Mouse (Mus musculus) heart, embryonic 12.5 days (tissue): Measurements from ENCODE around the gene Proca1. TPM values are rescaled to one million over a fixed set of nuclear protein-coding genes. Genes with fewer than 3 reads are reported as not detected.

Experiments used
- ATAC-seq: fragments of 200-750 bp; cut with Nextera tagmentation; 2 replicates; pipeline ENCODE4 v1.8.0; 2017; ENCODE audit warnings: moderate TSS enrichment, moderate library complexity; ENCODE audit not compliant: insufficient number of reproducible peaks, low FRiP score
- H3K27ac ChIP-seq: fragments of 300-500 bp; sonication (generic); 2 replicates; pipeline ENCODE4 v1.5.1; 2016; ENCODE audit warnings: mild to moderate bottlenecking, moderate library complexity; ENCODE audit not compliant: poor library complexity, severe bottlenecking
- H3K27me3 ChIP-seq: fragments of 300-500 bp; sonication (generic); replicated peaks from 2 replicates; pipeline ENCODE4 v1.6.1; 2016; ENCODE audit warnings: mild to moderate bottlenecking, moderate library complexity
- H3K36me3 ChIP-seq: fragments of 300-500 bp; sonication (generic); 2 replicates; pipeline ENCODE4 v1.6.1; 2016; ENCODE audit warnings: mild to moderate bottlenecking, moderate library complexity
- H3K4me1 ChIP-seq: fragments of 300-500 bp; sonication (generic); replicated peaks from 2 replicates; pipeline ENCODE4 v1.6.1; 2016; ENCODE audit warnings: mild to moderate bottlenecking
- H3K4me2 ChIP-seq: fragments of 300-500 bp; sonication (generic); 2 replicates; pipeline ENCODE4 v1.6.1; 2016; ENCODE audit warnings: mild to moderate bottlenecking, moderate library complexity
- H3K4me3 ChIP-seq: fragments of 300-500 bp; sonication (generic); 2 replicates; pipeline ENCODE4 v1.5.1; 2016; ENCODE audit warnings: mild to moderate bottlenecking
- H3K9ac ChIP-seq: fragments of 300-500 bp; sonication (generic); 2 replicates; pipeline ENCODE4 v1.6.1; 2016; ENCODE audit warnings: mild to moderate bottlenecking, moderate library complexity
- H3K9me3 ChIP-seq: fragments of 300-500 bp; sonication (generic); replicated peaks from 2 replicates; pipeline ENCODE4 v1.6.1; 2016; ENCODE audit warnings: mild to moderate bottlenecking, moderate library complexity
- WGBS: fragments of 180-500 bp; shearing (Covaris S2); methylation state at CpG from one replicate; pipeline ENCODE4 v1.1.7; 2016; 5-methylcytosine and 5-hydroxymethylcytosine counted together
- polyA plus RNA-seq: library from polyadenylated mRNA; unstranded; fragments of >200 nt; fragmentation: Nextera tagmentation; extraction: Ambion mirVana; gene quantifications from 2 replicates; pipeline ENCODE4 v1.2.1, GENCODE M21; 2016

The Proca1 gene
- polyA plus RNA-seq, 1 experiment from 2014 or later: 3.1 TPM

- Histone ChIP-seq H3K4me2 (no peak overlapping the region), H3K4me1 (peaks cover 36% of the 10 kb centered on the region), H3K4me3 (0 out of 2 replicates have a peak overlapping the region, but pooled peaks have one; percentile 3), H3K36me3 (peaks cover 76% of the 10 kb centered on the region), H3K9me3 (no peaks in the 10 kb centered on the region), H3K9ac (no peak overlapping the region; the same call in 1 of the 2 replicates), H3K27ac (no peak overlapping the region), H3K27me3 (no peaks in the 10 kb centered on the region)
- WGBS: 82% methylated on average over 7 of the region's 7 CpGs
- no peak for ATAC-seq
These were observed 33.6 kb upstream of the Proca1 start for GRCm38 (mm10) chr11:78159557-78159956.

DNA sequence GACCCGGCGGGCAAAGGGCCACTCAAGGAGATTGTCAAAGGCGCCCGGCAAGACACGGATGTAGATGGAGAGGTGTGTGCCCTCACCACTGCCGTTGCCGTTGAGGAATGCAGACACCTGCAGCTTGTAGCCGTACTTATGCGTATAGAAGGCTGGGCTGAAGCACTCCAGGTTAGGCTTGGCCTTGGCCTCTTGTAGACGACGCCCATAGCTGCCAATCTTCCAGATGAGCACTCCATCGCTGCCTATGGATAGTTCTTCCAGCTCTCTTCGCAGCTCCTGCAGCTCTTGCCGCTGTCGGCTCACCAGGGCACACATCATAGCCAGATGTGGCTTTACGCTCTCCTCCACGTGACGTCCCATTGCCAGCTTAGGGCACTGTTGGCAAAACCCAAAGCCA, 33.0 kb upstream of the Proca1 start:
- Histone ChIP-seq H3K4me1 (peaks cover 36% of the 10 kb centered on the region), H3K27me3 (no peaks in the 10 kb centered on the region), H3K4me2 (no peak overlapping the region), H3K9ac (no peak overlapping the region), H3K36me3 (peaks cover 70% of the 10 kb centered on the region), H3K27ac (no peak overlapping the region), H3K4me3 (no peak overlapping the region), H3K9me3 (no peaks in the 10 kb centered on the region)
- 87% methylated on average over 18 of the region's 18 CpGs for WGBS
- no peak for ATAC-seq

- Histone ChIP-seq H3K27ac (no peak overlapping the region), H3K9ac (no peak overlapping the region), H3K4me3 (no peak overlapping the region), H3K9me3 (no peaks in the 10 kb centered on the region), H3K36me3 (peaks cover 65% of the 10 kb centered on the region), H3K4me1 (peaks cover 36% of the 10 kb centered on the region), H3K4me2 (no peak overlapping the region), H3K27me3 (no peaks in the 10 kb centered on the region)
- 85% methylated on average over 3 of the region's 3 CpGs for WGBS
- no peak for ATAC-seq
These were observed 32.5 kb upstream of the Proca1 start for GRCm38 (mm10) chr11:78160675-78161074.

DNA sequence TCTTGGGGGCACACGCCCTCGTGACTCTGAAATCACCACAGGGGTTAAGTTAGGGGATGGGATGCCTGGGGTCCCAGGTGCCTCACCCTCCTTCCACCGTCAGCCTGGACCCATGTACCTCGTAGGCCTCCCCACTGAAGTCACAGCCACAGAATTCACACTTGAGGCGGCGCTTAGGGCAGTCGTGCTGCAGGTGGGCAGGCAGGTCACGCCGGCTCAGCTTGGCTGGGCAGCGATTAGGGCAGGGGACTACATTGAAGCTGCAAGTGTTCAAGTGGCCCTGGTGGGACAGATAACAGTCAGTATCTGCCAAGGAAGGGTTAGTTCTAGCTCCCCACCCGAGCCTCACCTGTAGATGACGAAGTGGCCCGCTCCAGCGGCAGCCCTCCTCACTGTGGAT, 32.0 kb upstream of the Proca1 start:
- peaks cover 60% of the 10 kb centered on the region for H3K36me3 ChIP-seq
- H3K27me3 ChIP-seq: no peaks in the 10 kb centered on the region
- H3K4me1 ChIP-seq: peaks cover 41% of the 10 kb centered on the region
- no peak for ATAC-seq
- H3K4me3 ChIP-seq: no peak overlapping the region
- H3K27ac ChIP-seq: no peak overlapping the region
- H3K9ac ChIP-seq: no peak overlapping the region
- WGBS: 90% methylated on average over 14 of the region's 14 CpGs
- no peak overlapping the region for H3K4me2 ChIP-seq
- H3K9me3 ChIP-seq: no peaks in the 10 kb centered on the region

DNA sequence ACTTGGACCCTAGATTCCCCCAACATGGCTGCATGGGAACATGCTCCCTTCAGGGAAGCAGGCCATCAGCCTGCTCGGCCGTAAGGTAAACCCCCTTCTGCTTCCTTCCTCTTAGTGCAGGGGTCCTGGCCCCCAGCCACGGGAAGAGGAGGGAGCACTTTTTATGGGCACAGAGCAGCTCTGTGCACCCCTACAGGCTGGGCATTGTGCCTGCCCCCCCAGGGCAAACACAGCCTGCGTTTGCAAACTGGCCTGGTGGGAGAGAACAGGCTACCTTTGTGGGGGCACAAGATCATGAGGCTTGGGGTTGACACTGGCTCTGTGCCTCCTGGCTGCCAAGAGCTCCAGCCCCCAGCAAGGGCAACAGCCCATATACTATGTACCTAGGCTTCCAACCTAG, 31.2 kb upstream of the Proca1 start:
- Histone ChIP-seq H3K9ac (0 out of 2 replicates have a peak overlapping the region, but pooled peaks have one; percentile 91), H3K4me1 (peaks cover 42% of the 10 kb centered on the region)
- ATAC-seq: no peak

GRCm38 (mm10) chr11:78162504-78162903, 30.7 kb upstream of the Proca1 start:
- no peaks in the 10 kb centered on the region for H3K27me3 ChIP-seq
- peaks cover 42% of the 10 kb centered on the region for H3K4me1 ChIP-seq
- H3K9me3 ChIP-seq: no peaks in the 10 kb centered on the region
- H3K36me3 ChIP-seq: peaks cover 52% of the 10 kb centered on the region
- H3K9ac ChIP-seq: 0 out of 2 replicates have a peak overlapping the region, but pooled peaks have one; percentile 91
- peak overlapping the region; percentile 81 for H3K4me2 ChIP-seq
- H3K27ac ChIP-seq: peak overlapping the region; percentile 93; the same call in 1 of the 2 replicates
- H3K4me3 ChIP-seq: peak overlapping the region; percentile 71; the same call in 1 of the 2 replicates
- no peak for ATAC-seq
- 69% methylated on average over 6 of the region's 6 CpGs for WGBS

More for the DNA sequence above, 31.2 kb upstream of the Proca1 start:
- Histone ChIP-seq H3K27ac (peak overlapping the region; percentile 19; the same call in 1 of the 2 replicates), H3K36me3 (peaks cover 55% of the 10 kb centered on the region), H3K4me3 (0 out of 2 replicates have a peak overlapping the region, but pooled peaks have one; percentile 3), H3K4me2 (peak overlapping the region; percentile 81), H3K9me3 (no peaks in the 10 kb centered on the region), H3K27me3 (no peaks in the 10 kb centered on the region)
- WGBS: 78% methylated on average over 4 of the region's 4 CpGs

GRCm38 (mm10) chr11:78163045-78163444, 30.1 kb upstream of the Proca1 start:
- H3K4me1 ChIP-seq: peaks cover 42% of the 10 kb centered on the region
- ATAC-seq: no peak
- H3K27me3 ChIP-seq: no peaks in the 10 kb centered on the region
- WGBS: 73% methylated on average over 2 of the region's 2 CpGs
- peak overlapping the region; percentile 81 for H3K4me2 ChIP-seq
- peak overlapping the region; percentile 71 for H3K4me3 ChIP-seq
- H3K9ac ChIP-seq: peak overlapping the region; percentile 91
- peaks cover 47% of the 10 kb centered on the region for H3K36me3 ChIP-seq
- H3K27ac ChIP-seq: peak overlapping the region; percentile 93
- no peaks in the 10 kb centered on the region for H3K9me3 ChIP-seq

- Histone ChIP-seq H3K9ac (peak overlapping the region; percentile 91), H3K27ac (peak overlapping the region; percentile 93), H3K9me3 (no peaks in the 10 kb centered on the region), H3K4me1 (peaks cover 40% of the 10 kb centered on the region), H3K36me3 (peaks cover 38% of the 10 kb centered on the region), H3K4me3 (peak overlapping the region; percentile 71), H3K4me2 (peak overlapping the region; percentile 81), H3K27me3 (no peaks in the 10 kb centered on the region)
- peak; percentile 68 for ATAC-seq
- under 1% methylated on average over 22 of the region's 22 CpGs for WGBS
These were observed 29.2 kb upstream of the Proca1 start for GRCm38 (mm10) chr11:78163681-78164603.

DNA sequence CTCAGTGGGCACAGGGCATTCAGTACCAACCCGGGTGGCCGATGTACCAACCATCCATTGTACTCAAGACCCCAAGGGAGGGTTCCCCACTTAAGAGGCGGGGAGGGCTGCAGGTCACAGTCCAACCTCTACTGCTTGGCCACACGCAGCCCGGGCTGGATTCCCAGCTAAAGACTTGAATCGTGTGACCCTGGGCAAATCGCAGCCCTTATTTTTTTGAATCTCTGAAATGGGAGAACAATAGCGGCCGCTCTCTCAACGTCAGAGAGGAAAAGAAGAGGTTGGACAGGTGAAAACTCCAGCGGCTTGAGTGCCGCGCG, 28.6 kb upstream of the Proca1 start:
- peaks cover 37% of the 10 kb centered on the region for H3K4me1 ChIP-seq
- WGBS: 2% methylated on average over 14 of the region's 14 CpGs

DNA sequence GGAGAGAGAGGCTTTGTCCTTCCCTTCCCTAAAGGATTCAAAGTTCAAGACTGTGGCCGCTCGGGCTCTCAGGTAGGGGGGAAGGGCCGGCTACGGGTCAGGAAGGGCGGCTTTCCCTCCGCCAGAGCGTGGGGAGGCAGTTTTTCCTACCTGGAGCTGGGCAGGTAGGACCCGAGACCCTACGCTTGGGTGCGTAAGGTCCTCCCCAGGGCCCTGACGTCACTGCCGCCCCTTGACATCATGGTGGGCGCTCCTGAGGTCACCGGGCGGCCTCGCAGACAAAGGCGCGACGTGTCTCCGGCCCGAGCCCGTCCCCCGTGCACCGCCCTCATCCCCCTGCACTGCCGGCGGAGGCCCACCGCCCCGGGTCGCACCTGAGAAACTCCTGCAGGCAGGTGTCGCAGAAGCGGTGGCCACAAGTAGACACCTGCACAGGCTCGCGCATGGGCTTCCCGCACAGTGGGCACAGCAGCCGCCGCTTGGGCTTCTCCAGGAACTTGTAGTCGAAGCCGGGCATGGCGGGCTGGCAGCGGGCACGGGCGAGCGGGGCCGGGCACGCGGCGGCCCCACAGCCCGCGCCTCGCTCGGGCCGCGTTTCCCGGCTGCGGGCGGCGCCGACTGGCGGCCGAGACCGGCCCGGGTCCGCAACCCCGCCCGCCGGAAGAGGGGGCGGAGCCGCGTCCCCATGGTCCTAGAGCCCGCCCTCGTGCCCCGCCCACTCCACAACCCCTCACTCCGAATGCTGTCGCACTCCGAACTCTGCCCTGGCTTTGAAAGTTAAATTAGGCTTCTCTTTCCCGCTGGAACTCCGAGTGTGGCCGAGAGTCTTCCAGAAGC, 28.1 kb upstream of the Proca1 start, which contains the start of gene Traf4:
Traf4 (minus strand) TSS at position 666 of the 837 bp plus-strand sequence.
- H3K27ac ChIP-seq: peak within 1 kb of the TSS; percentile 93
- H3K27me3 ChIP-seq: no peaks in the 10 kb centered on the region
- peak within 1 kb of the TSS; percentile 91 for H3K9ac ChIP-seq
- H3K9me3 ChIP-seq: no peaks in the 10 kb centered on the region
- under 1% methylated on average over 77 of the region's 78 CpGs for WGBS
- peak within 1 kb of the TSS; percentile 81 for H3K4me2 ChIP-seq
- H3K36me3 ChIP-seq: peaks cover 26% of the 10 kb centered on the region
- peak; percentile 90 for ATAC-seq
- peaks cover 36% of the 10 kb centered on the region for H3K4me1 ChIP-seq
- peak within 1 kb of the TSS; percentile 71 for H3K4me3 ChIP-seq

More for the DNA sequence above, 28.6 kb upstream of the Proca1 start:
- no peaks in the 10 kb centered on the region for H3K9me3 ChIP-seq
- peak overlapping the region; percentile 91 for H3K9ac ChIP-seq
- peak overlapping the region; percentile 81 for H3K4me2 ChIP-seq
- peaks cover 32% of the 10 kb centered on the region for H3K36me3 ChIP-seq
- H3K27ac ChIP-seq: peak overlapping the region; percentile 93
- peak overlapping the region; percentile 71 for H3K4me3 ChIP-seq
- no peaks in the 10 kb centered on the region for H3K27me3 ChIP-seq
- ATAC-seq: no peak

- 4% methylated on average over 16 of the region's 16 CpGs for WGBS
- Histone ChIP-seq H3K4me2 (peak overlapping the region; percentile 81), H3K36me3 (peaks cover 22% of the 10 kb centered on the region), H3K9me3 (no peaks in the 10 kb centered on the region), H3K27me3 (no peaks in the 10 kb centered on the region), H3K4me3 (peak overlapping the region; percentile 71), H3K9ac (peak overlapping the region; percentile 91), H3K4me1 (peaks cover 36% of the 10 kb centered on the region), H3K27ac (peak overlapping the region; percentile 93)
- ATAC-seq: peak; percentile 33
These were observed 27.5 kb upstream of the Proca1 start for GRCm38 (mm10) chr11:78165761-78166109.
